Mouse (Mus musculus) hindbrain, embryonic 16.5 days (tissue): ENCODE data around the gene Rora. TPM values are rescaled to one million over a fixed set of nuclear protein-coding genes. Genes with fewer than 3 reads are reported as not detected.

Experiments
- ATAC-seq: fragments of 200-750 bp; cut with Nextera tagmentation; 2 replicates; pipeline ENCODE4 v1.8.0; 2017; ENCODE audit warnings: moderate TSS enrichment, moderate library complexity
- H3K27ac ChIP-seq: fragments of 300-500 bp; sonication (generic); 2 replicates; pipeline ENCODE4 v1.5.1; 2014; ENCODE audit warnings: low read depth, mild to moderate bottlenecking, control low read depth, low read length, moderate library complexity
- H3K27me3 ChIP-seq: fragments of 300-500 bp; sonication (generic); replicated peaks from 2 replicates; pipeline ENCODE4 v1.6.1; 2014; ENCODE audit warnings: low read length; ENCODE audit not compliant: control insufficient read depth, insufficient read depth
- H3K36me3 ChIP-seq: fragments of 300-500 bp; sonication (generic); 2 replicates; pipeline ENCODE4 v1.6.1; 2014; ENCODE audit warnings: mild to moderate bottlenecking, low read length, moderate library complexity, mixed read lengths; ENCODE audit not compliant: control insufficient read depth, insufficient read depth
- H3K4me1 ChIP-seq: fragments of 300-500 bp; sonication (generic); 2 replicates; pipeline ENCODE4 v1.6.1; 2014; ENCODE audit warnings: low read depth, low read length; ENCODE audit not compliant: control insufficient read depth, insufficient read depth
- H3K4me2 ChIP-seq: fragments of 300-500 bp; sonication (generic); 2 replicates; pipeline ENCODE4 v1.6.1; 2014; ENCODE audit warnings: mild to moderate bottlenecking, low read length, control low read depth, moderate library complexity
- H3K4me3 ChIP-seq: fragments of 300-500 bp; sonication (generic); 2 replicates; pipeline ENCODE4 v1.5.1; 2014; ENCODE audit warnings: mild to moderate bottlenecking, low read length, control low read depth, moderate library complexity
- H3K9ac ChIP-seq: fragments of 300-500 bp; sonication (generic); 2 replicates; pipeline ENCODE4 v1.6.1; 2014; ENCODE audit warnings: low read depth, mild to moderate bottlenecking, control low read depth, low read length, moderate library complexity
- H3K9me3 ChIP-seq: fragments of 300-500 bp; sonication (generic); 2 replicates; pipeline ENCODE4 v1.6.1; 2014; ENCODE audit warnings: mild to moderate bottlenecking, low read length, moderate library complexity; ENCODE audit not compliant: control insufficient read depth
- WGBS: fragments of 180-500 bp; shearing (Covaris S2); extraction: QIAGEN DNeasy Blood & Tissue Kit; methylation state at CpG from one replicate; pipeline ENCODE4 v1.1.7; 2014; 5-methylcytosine and 5-hydroxymethylcytosine counted together
- polyA plus RNA-seq: library from polyadenylated mRNA; unstranded; fragments of >200 nt; fragmentation: Nextera tagmentation; extraction: Ambion mirVana; gene quantifications from 2 replicates; pipeline ENCODE4 v1.2.1, GENCODE M21; 2015

Rora gene
- polyA plus RNA-seq, 1 experiment from 2014 or later, result 38.3 TPM

DNA sequence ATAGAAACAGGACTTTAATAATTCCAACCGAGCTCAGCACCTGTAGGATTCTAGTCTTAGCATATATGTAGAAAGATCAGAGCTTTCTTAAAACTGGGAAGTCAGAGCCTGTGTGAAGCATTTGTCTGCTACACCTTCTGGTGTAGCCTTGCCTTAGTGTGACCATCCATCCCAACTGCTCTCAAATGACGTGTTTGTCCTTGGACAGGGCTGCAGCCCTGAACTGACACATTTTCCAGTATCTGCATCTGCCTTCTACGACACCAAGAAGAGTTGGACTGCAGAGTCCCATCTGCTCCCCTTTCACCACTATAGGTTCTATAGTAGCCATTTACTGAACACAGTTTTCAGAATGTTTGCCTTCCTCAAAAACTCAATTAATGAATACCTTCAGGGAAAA lies 776.9 kb downstream of the Rora start:
- WGBS, result 87% methylated on average over 3 of the region's 3 CpGs
- Histone ChIP-seq H3K9ac (no peak overlapping the region), H3K4me3 (no peak overlapping the region), H3K4me2 (no peak overlapping the region), H3K36me3 (peaks cover 13% of the 10 kb centered on the region), H3K27me3 (no peaks in the 10 kb centered on the region), H3K9me3 (no peaks in the 10 kb centered on the region), H3K27ac (no peak overlapping the region), H3K4me1 (peaks cover 4% of the 10 kb centered on the region; the same call in 1 of the 2 replicates)
- ATAC-seq, result no peak

DNA sequence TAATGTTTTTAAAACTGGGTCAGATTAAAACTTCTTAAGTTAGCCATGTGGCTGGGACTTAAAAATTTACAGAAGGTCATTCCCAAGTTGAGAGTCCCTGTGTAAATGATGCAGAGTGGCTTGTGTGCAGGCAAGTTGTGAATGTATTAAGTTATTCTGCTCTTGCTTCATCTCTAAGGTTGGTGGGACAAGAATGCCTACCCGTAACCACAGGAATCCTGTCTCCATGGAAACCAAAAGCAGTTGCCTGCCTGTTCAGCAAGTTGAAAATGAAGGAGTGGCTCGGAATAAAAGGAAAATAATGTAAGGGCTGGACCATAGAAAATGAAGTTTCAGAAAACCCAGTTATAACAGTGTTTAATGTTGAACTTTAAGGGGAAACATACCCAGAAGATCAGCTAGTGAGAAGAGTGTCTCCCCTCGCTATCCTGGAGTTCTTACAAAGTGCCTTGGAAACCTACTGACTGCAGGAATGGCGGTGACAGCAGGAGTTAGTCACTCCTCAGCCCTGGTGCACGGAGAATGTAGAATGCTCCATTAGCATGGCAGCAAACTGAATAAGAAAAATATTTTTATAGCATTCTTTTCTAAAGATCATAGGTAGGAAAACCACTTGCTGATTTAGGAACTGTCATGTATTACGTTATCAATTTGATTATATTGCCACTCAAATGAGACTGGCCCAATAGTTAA lies 778.4 kb downstream of the Rora start:
- H3K4me3 ChIP-seq, result no peak overlapping the region
- H3K9ac ChIP-seq, result no peak overlapping the region
- ATAC-seq, result 0 out of 2 replicates have a peak, but pooled peaks have one; percentile 27
- H3K4me1 ChIP-seq, result peaks cover 4% of the 10 kb centered on the region; the same call in 1 of the 2 replicates
- 20% methylated on average over 6 of the region's 6 CpGs for WGBS
- H3K36me3 ChIP-seq, result peaks cover 7% of the 10 kb centered on the region
- no peak overlapping the region for H3K27ac ChIP-seq
- H3K4me2 ChIP-seq, result no peak overlapping the region
- H3K9me3 ChIP-seq, result no peaks in the 10 kb centered on the region
- no peaks in the 10 kb centered on the region for H3K27me3 ChIP-seq

DNA sequence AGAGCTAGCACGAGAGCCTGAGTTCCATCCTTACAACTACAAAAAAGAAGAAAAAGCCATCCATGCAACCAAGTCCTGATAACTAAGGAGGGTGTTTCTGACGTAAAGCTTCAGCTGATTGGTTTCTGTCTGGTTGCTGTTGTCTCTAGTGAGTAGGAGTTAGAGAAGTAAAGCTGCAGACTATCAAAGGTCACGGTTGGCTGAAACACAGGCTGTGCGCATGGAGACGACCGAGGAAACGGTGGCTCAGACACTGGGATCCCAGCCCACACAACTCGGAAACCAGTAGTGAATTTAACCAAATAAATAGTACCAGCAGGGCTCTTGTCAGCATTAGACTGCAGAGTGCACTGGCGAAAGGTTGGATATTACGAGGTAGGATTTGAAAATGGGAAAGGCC lies 781.6 kb downstream of the Rora start:
- Histone ChIP-seq H3K36me3 (no peaks in the 10 kb centered on the region), H3K27me3 (no peaks in the 10 kb centered on the region), H3K27ac (no peak overlapping the region), H3K9ac (no peak overlapping the region), H3K4me2 (no peak overlapping the region), H3K4me1 (peaks cover 4% of the 10 kb centered on the region; the same call in 1 of the 2 replicates), H3K9me3 (no peaks in the 10 kb centered on the region), H3K4me3 (no peak overlapping the region)
- no peak for ATAC-seq
- 65% methylated on average over 10 of the region's 10 CpGs for WGBS

DNA sequence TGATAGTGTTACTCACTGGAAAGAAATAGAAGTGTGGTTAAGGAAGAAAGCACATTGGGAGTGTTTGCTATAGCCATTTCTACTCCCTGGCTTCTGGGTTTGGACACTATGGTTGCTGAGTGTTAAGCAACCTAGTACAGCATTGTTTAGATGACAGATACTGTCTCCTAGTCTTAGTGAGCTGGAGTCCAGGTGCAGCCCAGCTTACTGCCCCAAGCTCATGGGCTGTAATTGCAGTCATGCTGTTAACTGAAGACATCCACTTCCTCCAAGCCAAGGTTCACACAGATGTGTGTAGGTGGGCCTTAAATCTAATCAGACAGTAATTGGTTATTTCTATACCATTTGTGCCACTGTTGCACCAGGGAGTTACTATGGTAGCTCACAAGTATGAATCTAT lies 782.1 kb downstream of the Rora start:
- peaks cover 4% of the 10 kb centered on the region; the same call in 1 of the 2 replicates for H3K4me1 ChIP-seq
- no peaks in the 10 kb centered on the region for H3K27me3 ChIP-seq
- H3K4me3 ChIP-seq, result no peak overlapping the region
- ATAC-seq, result no peak
- no peak overlapping the region for H3K4me2 ChIP-seq
- no peaks in the 10 kb centered on the region for H3K36me3 ChIP-seq
- no peak overlapping the region for H3K27ac ChIP-seq
- no peak overlapping the region for H3K9ac ChIP-seq
- no peaks in the 10 kb centered on the region for H3K9me3 ChIP-seq
